Mouse (Mus musculus) cerebellum, adult 2 months (tissue): ENCODE results near the gene Gm49384.

ENCODE experiments used
- CTCF ChIP-seq: fragments of 200-500 bp; IDR thresholded peaks from 2 replicates; pipeline ENCODE4 v1.5.1; 2011; ENCODE audit warnings: low read depth, mild to moderate bottlenecking, control low read depth, low read length, moderate library complexity, borderline replicate concordance; ENCODE audit not compliant: insufficient read depth
- POLR2A ChIP-seq: fragments of 200-500 bp; IDR thresholded peaks from 2 replicates; pipeline ENCODE4 v1.6.1; 2011; ENCODE audit warnings: low read length, control low read depth, borderline replicate concordance; ENCODE audit not compliant: insufficient read depth

DNA sequence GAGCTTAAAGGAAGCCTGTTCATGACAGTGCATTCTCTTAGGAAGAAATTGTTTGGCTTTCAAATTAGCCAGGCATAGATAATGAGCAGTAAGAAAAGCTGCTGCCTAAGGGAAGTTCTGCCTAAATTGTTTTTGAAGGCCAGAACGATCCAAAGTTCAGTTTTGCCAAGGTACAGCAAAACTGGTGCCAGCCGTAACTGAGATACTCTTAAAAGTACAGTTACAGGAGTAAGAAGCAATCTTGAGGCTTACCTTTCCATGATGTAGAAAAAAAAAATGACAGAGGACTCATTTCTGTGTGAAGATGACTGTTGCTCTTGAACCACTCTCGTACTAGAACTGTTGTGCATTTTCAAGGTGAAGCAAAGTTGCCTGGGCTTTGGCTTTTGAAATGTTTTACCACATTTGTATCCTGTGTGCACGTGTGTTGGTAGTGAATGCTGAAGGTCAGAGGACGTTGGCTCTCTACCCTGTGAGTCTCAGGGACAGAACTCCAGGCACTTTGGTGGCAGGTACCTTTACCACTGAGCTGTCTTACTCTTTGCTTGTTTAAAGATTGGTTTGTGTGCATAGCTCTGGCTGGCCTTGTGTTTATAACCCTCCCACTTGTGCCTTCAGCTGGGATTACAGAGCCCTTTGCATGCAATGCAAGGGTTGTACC is 17.1 kb downstream of the Gm49384 start:
- TF ChIP-seq CTCF (no peak), POLR2A (no peak)
